Mouse (Mus musculus) E14TG2a.4 (cell line): ENCODE measurements around the gene Lama5.

Experiments used
- CTCF ChIP-seq: conservative IDR thresholded peaks from 2 replicates; pipeline ENCODE4 v1.5.1; 2014; ENCODE audit warnings: low read length
- NANOG ChIP-seq: IDR thresholded peaks from 2 replicates; pipeline ENCODE4 v1.6.1; 2014; ENCODE audit warnings: borderline replicate concordance, low read length, mixed read lengths

- TF ChIP-seq CTCF (no peak), NANOG (no peak)
Observed at GRCm38 (mm10) chr2:180197323-180198037, 28.2 kb downstream of the Lama5 start.
